Mouse (Mus musculus) ES-E14 (cell line): ENCODE data around the gene Lrrc4. TPM values are rescaled to one million over a fixed set of nuclear protein-coding genes. Genes with fewer than 3 reads are reported as not detected.

Source experiments
- DNase-seq: peaks from one replicate; pipeline ENCODE4 v3.0.0-alpha.2; 2013; ENCODE audit warnings: low read depth, low spot score
- H3K27ac ChIP-seq: 2 replicates; pipeline ENCODE4 v1.5.1; 2012; ENCODE audit warnings: low read depth, mild to moderate bottlenecking, low read length, moderate library complexity, mixed read lengths; ENCODE audit not compliant: poor library complexity, insufficient read depth, severe bottlenecking
- H3K36me3 ChIP-seq: 2 replicates; pipeline ENCODE4 v1.6.1; 2012; ENCODE audit warnings: mild to moderate bottlenecking, low read length, moderate library complexity, mixed read lengths; ENCODE audit not compliant: control insufficient read depth, poor library complexity, insufficient read depth, severe bottlenecking
- H3K4me1 ChIP-seq, 2 experiments: fragments of 150-350 bp in 1 of 2; sonication (generic) in 1 of 2; 2 replicates each; pipeline ENCODE4 v1.6.1; 2012; ENCODE audit warnings: low read length in 2 of 2, mild to moderate bottlenecking in 1 of 2, mixed read lengths in 1 of 2; ENCODE audit not compliant: control insufficient read depth in 2 of 2, insufficient read depth in 2 of 2, poor library complexity in 1 of 2
- H3K4me3 ChIP-seq, 2 experiments: fragments of 150-350 bp in 1 of 2; sonication (generic) in 1 of 2; 2 replicates each; pipeline ENCODE4 v1.5.1; 2012; ENCODE audit warnings: low read length in 2 of 2, low read depth in 1 of 2, mild to moderate bottlenecking in 1 of 2, mixed read lengths in 1 of 2; ENCODE audit not compliant: insufficient read depth in 1 of 2, poor library complexity in 1 of 2, severe bottlenecking in 1 of 2
- H3K9ac ChIP-seq: 2 replicates; pipeline ENCODE4 v1.6.1; 2012; ENCODE audit warnings: low read depth, mild to moderate bottlenecking, low read length, mixed read lengths; ENCODE audit not compliant: poor library complexity, insufficient read depth, severe bottlenecking
- H3K9me3 ChIP-seq: fragments of 150-350 bp; sonication (generic); 2 replicates; pipeline ENCODE4 v1.6.1; 2012; ENCODE audit warnings: low read depth, mild to moderate bottlenecking, low read length; ENCODE audit not compliant: control insufficient read depth, insufficient read depth
- CHD2 ChIP-seq: IDR thresholded peaks from 2 replicates; pipeline ENCODE4 v1.6.1; 2014; ENCODE audit warnings: mild to moderate bottlenecking, low read depth, low read length, inconsistent platforms
- HCFC1 ChIP-seq: IDR thresholded peaks from 2 replicates; pipeline ENCODE4 v1.6.1; 2012; ENCODE audit warnings: low read length, inconsistent platforms, borderline replicate concordance; ENCODE audit not compliant: insufficient read depth
- MAFK ChIP-seq: IDR thresholded peaks from 2 replicates; pipeline ENCODE4 v1.6.1; 2014; ENCODE audit warnings: mild to moderate bottlenecking, low read depth, low read length, inconsistent platforms; ENCODE audit not compliant: insufficient read depth
- ZC3H11A ChIP-seq: IDR thresholded peaks from 2 replicates; pipeline ENCODE4 v1.6.1; 2012; ENCODE audit warnings: low read depth, mild to moderate bottlenecking, inconsistent platforms, low read length, borderline replicate concordance
- ZNF384 ChIP-seq: IDR thresholded peaks from 2 replicates; pipeline ENCODE4 v1.6.1; 2012; ENCODE audit warnings: low read depth, low read length, inconsistent platforms
- in situ Hi-C, 2 experiments: fragments of 600-800 bp; cut with MboI; formaldehyde crosslinking; loops; one replicate each; pipeline ENCODE4 v1.15.1; 2025; ENCODE audit warnings: low sequenced_read_pairs in 2 of 2, inconsistent platforms in 1 of 2; ENCODE audit not compliant: unreplicated experiment in 2 of 2
- total RNA-seq: library from RNA; depleted of rRNA; stranded (reverse); fragments of 300-350 nt; gene quantifications from 2 replicates; pipeline ENCODE4 v1.2.3, GENCODE M21; 2012

Lrrc4 gene
- total RNA-seq, 1 experiment = 0.85 TPM

GRCm38 (mm10) chr6:28831854-28832750 lies 555 bp upstream of the Lrrc4 start:
- peaks cover 0 to 8% of the 10 kb centered on the region in 2 experiments; a peak in 2 of 4 replicates for H3K4me1 ChIP-seq
- in situ Hi-C loops = no loop called here
- no peaks in the 10 kb centered on the region for H3K9me3 ChIP-seq
- H3K27ac ChIP-seq = no peak overlapping the region
- TF ChIP-seq HCFC1 (no peak), ZC3H11A (no peak)
- H3K4me3 ChIP-seq = peak overlapping the region; percentile 84 to 86
- DNase-seq = no peak
- H3K36me3 ChIP-seq = no peaks in the 10 kb centered on the region; the same call in 1 of the 2 replicates
- peak overlapping the region; percentile 66 for H3K9ac ChIP-seq

- H3K4me1 ChIP-seq = peaks cover 0 to 8% of the 10 kb centered on the region in 2 experiments; a peak in 2 of 4 replicates
- no peak for TF ChIP-seq HCFC1
- H3K27ac ChIP-seq = no peak overlapping the region
- H3K36me3 ChIP-seq = no peaks in the 10 kb centered on the region; the same call in 1 of the 2 replicates
- H3K9ac ChIP-seq = no peak overlapping the region
- no peak overlapping the region for H3K4me3 ChIP-seq
- DNase-seq = no peak
- in situ Hi-C loops = no loop called here
- H3K9me3 ChIP-seq = no peaks in the 10 kb centered on the region
Measured at GRCm38 (mm10) chr6:28830306-28830705, 1.2 kb downstream of the Lrrc4 start.

- in situ Hi-C loops = no loop called here
Measured at GRCm38 (mm10) chr6:28828593-28828992, 3.0 kb downstream of the Lrrc4 start.

GRCm38 (mm10) chr6:28827565-28827964 lies 4.0 kb downstream of the Lrrc4 start:
- no peak for DNase-seq
- no peak overlapping the region for H3K9ac ChIP-seq

More at GRCm38 (mm10) chr6:28828593-28828992, 3.0 kb downstream of the Lrrc4 start:
- TF ChIP-seq CHD2 (no peak), ZNF384 (no peak), HCFC1 (no peak), ZC3H11A (no peak), MAFK (no peak)
- H3K9ac ChIP-seq = no peak overlapping the region
- no peaks in the 10 kb centered on the region for H3K9me3 ChIP-seq
- no peaks in the 10 kb centered on the region; the same call in 1 of the 2 replicates for H3K36me3 ChIP-seq
- no peak for DNase-seq
- H3K4me1 ChIP-seq = peaks cover 0 to 8% of the 10 kb centered on the region in 2 experiments; a peak in 2 of 4 replicates
- no peak overlapping the region for H3K4me3 ChIP-seq
- no peak overlapping the region for H3K27ac ChIP-seq

More at GRCm38 (mm10) chr6:28827565-28827964, 4.0 kb downstream of the Lrrc4 start:
- no peaks in the 10 kb centered on the region; the same call in 1 of the 2 replicates for H3K36me3 ChIP-seq
- no peaks in the 10 kb centered on the region for H3K9me3 ChIP-seq
- no peak overlapping the region for H3K4me3 ChIP-seq
- TF ChIP-seq MAFK = 0 out of 2 replicates have a peak, but pooled peaks have one; percentile 6
- no peak for TF ChIP-seq CHD2
- H3K4me1 ChIP-seq = peaks cover 0 to 8% of the 10 kb centered on the region in 2 experiments; a peak in 2 of 4 replicates
- H3K27ac ChIP-seq = no peak overlapping the region
- in situ Hi-C loops = no loop called here
